Mouse (Mus musculus) mesoderm, embryonic 11.5 days (tissue): ENCODE results near the gene Mta1.
A peak's percentile ranks its signal among the peaks of the same experiment; 100 is the strongest.

Experiments used
- DNase-seq: peaks from one replicate; pipeline ENCODE4 v3.0.0-alpha.2; 2012; ENCODE audit warnings: low read depth, low spot score

Gene Mta1

DNA sequence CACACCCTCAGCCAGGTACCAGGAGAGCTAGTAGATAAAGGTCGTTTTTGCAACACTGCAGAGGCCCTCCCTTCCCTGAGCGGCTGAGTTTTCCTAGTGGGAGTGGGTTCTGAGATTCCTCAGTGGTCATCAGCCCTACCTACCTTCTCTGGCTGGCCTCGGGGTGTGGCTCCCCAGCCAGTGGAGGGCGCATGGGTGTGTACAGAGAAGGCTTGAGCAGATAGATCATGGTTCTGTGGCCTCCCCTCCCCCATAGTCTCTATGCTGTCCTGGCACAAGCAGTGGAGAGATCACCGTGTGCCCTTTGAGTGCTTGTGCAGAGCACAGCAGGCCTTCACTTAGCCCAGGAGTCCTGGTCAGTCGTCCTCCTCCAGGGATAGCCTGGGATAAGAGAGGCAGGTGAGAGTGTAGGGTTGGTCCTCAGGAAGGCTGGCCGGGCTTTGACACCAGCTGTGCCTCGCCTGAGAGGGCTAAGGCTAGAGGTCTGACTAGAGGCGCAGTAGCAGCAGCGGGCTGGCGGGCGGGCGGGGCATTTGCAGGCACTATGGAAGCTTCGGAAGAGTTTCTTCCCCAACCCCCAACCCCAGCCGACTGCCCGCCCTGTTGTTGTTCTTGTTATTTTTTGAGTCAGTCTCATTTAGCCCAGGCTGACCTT is 50.4 kb downstream of the Mta1 start:
- no peak for DNase-seq

DNA sequence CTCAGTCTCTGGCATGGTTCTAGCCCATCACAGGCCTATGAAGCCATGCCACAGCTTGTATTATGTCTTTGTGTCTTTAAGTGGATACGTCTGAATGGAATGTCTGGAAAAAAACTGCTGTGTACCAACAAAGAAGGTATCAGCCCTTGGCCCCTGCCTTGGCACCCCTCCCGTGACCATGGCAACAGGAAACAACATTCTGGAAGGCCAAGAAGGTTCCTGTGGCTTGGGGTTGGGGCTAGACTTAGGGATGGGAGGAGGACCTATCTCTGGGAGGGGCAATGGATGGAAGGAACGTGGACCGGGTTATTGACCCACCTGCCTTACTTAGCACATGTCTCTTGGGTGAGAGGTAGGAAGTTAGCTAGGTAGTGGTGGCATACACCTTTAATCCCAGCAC is 51.3 kb downstream of the Mta1 start:
- no peak for DNase-seq

DNA sequence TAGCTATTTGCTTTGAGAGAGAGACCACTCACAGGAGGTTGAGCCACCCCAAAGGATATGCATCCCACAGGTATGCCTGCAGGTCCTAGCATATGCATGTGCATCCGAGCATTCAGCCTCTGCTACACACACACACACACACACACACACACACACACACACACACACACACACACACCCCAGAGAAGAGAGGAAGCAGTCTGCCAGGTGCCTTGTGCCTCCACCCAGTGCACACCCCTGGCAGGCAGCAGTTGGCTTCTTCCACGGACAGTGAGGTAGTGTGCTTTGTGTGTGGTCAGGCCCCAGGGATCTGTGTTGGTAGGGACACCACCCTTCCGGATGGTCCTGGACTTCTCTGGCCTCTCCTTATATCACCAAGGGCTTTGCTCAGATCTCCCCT is 51.8 kb downstream of the Mta1 start:
- no peak for DNase-seq

DNA sequence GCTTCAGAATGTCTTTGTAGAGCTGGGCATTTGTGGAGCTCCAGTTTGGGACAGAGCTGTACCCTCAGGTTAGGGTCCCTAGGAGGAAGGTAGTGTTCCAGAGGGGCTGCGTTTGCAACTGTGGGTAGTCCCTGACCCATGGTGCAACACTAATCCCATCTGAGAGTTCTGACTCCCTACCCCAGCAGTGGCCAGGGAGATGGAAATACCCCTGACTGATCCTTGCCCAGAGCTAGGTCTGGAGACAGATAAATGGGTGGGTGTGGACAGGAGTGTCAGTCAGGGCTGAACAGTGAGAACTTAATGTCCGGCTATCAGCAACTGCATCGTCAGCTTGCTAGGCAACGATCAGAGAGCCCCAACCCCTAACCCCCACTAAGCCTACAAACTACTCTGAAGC is 52.5 kb downstream of the Mta1 start:
- no peak for DNase-seq

DNA sequence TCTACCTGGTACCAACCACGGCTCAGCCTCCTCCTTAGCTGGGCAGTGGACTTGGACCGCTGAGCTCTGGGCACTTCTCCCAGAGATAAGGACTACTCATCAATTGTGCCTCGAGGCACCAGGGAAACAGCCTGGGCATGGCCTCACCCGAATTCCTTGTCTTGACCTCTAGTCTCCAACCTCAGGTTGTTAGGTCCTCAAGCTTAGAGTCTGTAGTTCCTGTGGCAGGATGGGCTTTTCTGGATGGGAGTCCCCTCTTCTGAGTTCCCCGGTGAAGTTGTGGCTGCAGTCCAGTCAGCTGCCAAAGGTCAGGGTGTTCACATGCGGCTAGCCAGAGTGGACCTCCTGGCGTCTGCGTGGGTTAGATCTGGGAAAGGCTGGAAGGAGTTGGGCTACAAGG is 53.0 kb downstream of the Mta1 start:
- DNase-seq, result no peak

DNA sequence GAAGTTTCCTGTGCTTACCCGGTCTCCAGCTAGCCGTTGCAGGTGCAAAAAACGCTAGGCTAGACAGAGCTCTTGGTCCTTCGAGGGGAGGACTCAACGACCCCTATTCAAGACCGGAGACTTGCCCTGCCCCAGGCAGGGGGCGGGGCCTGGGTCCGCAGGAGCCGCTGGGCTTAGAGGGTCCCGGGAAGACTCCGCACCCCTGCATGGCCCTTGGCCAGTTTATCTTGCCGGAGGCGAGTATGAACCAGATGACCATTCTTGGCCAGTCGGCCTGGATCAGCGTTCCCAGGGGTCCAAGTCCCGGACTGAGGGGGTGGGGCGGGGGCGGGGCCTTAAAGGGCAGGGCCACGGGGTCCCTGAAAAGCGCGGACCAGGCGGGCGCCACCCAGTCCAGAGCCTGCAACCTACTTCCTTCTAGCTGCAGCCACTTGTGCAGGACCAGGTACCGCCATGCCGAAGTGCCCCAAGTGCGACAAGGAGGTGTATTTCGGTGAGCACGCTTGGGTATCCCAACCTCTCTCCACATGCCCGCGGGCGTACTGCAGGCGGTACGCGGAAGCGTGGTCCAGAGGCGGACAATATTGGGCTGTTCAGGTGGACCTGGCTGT is 53.7 kb downstream of the Mta1 start:
- no peak for DNase-seq

DNA sequence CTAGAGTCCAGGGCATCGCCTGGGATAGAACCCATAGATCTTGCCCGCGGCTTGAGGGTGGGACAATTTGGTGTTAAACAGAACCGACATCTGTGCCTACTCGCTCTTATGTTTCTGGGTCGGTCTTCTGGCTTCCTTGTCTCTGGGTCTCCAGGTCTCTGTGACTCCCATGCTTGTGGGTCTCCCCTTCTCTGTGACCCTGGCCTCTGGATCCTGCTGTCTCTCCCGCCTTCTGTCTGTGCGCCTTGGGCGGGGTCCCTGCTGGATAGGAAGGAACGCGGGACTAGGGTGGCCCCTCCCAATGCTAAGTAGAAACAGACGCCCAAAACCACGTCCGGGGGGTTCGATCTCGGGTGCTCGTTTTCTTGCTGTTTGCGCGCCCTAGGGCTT is 54.2 kb downstream of the Mta1 start:
- no peak for DNase-seq

DNA sequence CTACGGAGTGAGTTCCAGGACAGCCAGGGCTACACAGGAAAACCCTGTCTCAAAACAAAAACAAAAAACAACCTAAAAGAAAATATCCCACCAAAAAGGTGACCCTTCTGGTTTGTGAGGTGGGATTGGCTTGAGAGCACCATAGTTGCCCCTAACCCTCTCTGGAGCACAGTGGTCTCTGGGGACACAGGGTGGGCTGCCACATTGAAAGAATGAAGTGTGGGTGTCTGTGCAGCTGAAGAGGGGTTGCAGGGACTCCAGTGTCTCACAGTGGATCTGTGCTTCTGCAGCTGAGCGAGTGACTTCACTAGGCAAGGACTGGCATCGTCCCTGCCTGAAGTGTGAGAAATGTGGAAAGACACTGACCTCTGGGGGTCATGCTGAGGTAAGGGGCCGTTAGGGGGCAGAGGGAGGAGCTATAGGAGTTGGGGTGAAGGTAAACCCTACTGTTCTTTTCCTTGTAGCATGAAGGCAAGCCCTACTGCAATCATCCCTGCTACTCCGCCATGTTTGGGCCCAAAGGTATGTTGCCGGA is 55.0 kb downstream of the Mta1 start:
- no peak for DNase-seq

DNA sequence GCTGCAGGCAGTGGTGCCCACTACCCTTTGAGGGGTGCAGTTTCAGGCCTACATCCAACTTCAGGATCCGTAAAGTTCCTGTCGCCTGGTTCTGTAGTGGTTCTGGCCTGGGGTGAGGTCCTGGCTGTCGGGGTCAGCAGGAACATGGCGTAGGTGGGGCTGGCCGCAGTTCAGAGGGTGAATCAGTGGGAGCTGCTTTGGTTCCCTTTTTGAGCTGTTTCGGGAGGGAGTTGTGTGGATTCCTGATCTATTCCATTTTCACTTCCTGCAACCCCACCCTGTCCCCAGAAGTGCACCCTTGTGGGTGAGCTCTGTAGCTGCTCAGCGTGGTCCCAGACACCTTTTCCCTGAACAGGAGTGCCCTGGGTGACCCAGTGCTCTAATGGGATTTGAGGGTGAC is 55.9 kb downstream of the Mta1 start:
- DNase-seq, result no peak

DNA sequence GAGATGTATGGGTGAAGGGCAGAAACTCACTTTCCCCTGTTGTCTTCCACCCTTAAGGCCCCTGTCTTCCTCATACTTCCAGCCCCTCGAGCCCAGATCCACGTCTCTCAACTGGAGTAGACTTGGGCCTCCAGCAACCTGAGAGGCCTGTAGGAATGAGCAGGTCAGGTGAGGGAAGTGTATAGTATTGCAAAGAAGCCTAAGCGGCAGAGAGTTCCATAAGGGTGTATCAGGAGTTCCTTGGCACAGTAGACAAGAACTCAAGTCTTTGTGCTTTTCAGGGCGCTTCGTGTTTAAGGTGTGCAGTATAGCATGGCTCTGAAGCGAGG is 56.6 kb downstream of the Mta1 start:
- DNase-seq, result no peak

DNA sequence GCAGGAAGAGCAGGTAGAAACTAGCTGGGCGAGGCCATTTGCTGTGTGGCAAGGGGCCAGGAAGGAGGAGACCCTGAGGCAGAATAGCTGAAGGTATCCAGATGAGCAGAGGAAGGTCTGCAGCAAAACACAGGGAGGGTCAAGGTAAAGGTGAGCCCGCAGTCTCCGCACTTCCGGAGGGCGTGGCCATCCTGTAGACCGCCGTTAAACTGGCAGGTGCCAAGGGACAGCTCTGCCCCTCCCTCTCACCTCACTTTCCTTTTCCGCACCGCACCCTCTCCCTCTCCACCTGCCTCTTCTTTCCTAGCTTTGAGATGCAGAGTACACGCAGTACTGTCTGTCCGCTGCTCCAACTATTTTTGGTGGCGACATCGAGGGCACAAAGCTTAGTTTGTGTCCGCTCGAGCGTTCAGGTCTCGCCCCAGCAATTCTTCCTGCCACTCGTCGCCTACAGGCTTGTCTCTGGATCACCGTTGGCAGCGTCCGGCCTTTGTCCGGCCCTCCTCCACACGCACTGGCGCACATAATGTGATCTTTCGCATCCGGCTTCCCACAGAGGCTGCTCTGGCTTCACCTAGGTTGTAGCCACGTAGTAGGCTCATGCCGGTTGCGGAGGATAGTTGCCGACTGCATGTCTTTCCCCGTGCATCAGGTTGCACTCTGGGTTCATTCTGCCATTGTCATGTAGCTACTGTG is 57.1 kb downstream of the Mta1 start:
- DNase-seq, result no peak

DNA sequence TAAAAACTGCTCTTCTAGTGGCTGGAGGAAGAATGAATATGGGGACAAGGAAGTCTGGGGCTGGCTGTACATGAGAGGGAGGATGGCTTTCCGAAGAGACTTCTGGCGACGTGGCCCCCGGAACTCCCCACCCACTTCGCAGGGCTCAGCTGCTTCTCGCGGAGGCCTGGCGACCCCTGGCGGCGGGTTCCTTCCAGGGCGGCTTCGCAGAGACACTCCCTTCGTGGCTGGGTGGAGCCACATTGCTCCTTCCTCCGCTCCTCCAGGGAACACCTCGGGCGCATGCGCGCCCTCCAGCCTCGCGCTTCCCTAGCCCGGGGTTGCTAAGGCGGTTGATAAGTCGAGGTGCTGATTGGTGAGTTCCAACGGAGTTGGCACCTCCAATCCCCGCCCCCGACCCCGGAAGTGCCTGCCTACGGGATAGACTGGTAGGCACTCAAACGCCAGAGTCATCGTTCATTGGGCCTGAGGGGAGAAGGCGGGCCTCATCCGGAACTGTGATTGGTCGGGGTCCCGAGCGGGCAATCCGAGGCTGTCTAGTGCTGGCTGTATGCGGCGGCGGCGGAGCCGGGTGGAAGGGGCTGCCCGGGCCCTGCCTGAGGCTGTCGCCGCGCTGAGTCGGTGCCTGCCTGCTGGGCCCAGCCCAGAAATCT is 57.9 kb downstream of the Mta1 start, which contains the start of gene Tedc1:
TSS of gene Tedc1 (plus strand) at position 535 of the 653 bp plus-strand sequence.
- DNase-seq, result peak; percentile 100

DNA sequence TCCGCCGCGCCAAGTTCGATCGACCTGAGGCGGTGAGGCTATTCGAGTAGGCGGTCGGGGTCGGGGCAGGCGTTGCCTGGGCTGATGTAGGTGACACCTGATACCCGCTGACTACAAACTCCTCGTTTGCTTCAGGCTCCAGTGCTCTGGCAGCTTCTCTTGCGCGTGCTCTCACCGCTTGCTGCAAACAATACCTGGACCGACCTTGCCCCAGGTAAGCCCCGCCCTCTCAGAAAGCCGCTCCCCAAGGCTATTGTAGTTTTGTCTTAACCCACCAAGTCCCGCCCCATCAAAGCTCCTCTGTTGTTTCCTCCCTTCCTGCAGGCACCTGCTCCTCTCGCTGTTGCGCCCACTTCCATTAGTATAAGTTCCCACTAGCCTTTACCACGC is 58.5 kb downstream of the Mta1 start:
- DNase-seq, result no peak

DNA sequence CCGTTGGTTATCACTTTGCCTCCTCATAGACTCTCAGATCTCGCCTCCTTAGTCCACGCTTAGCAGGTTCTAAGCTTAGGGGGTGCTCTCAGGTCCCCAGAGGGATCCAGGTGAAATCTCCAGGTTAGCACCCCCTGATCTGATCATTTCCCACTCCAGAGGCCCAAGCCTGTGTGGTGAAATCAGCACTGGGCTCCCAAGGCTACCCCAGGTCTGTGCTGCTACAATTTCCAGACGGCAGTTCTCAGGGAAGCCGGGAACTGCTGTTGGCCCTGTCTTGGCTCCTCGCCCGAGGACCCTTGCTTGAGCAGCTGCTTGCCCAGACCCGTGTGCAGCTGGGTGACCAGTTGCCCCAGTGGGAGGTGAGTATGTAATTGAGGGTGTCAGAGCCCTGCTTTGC is 58.9 kb downstream of the Mta1 start:
- DNase-seq, result no peak

DNA sequence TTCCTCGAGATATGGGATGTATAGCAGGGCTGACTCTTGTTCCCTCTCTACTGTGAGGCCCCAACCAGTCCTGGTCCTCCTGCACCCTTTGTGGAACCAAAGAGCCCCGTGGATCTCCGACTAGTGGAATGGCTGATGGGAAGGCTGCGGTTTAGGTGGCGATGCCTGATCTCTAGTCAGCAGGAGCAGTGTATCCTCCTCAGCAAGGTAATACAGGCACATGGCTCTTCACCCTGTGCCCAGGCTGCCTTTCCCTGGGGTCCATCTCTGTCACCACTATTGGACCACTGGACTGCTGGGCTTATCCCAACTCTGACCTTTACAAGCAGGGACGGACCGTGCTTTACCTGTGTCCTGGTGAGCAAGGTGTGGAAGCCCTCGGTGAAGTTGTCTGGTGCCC is 59.4 kb downstream of the Mta1 start:
- DNase-seq, result no peak

DNA sequence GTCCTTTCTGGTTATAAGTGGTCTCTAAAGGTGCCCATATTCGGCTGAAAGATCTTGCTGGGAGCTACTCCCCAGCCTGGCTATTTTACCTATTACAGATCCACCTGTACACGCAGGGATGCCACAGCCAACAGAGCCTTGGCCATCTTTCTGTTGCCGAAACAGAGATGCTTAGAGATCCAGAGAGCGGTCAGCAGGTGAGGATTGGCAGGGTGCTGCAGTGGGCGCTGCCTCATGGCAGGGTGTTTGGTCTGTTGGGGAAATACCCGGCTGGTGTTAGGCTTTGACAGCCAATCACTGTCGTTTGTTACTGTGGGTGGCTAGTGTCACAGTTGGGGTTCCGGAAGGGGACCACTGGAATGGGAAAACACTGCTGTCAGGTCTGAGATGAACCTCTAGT is 59.9 kb downstream of the Mta1 start:
- DNase-seq, result no peak

DNA sequence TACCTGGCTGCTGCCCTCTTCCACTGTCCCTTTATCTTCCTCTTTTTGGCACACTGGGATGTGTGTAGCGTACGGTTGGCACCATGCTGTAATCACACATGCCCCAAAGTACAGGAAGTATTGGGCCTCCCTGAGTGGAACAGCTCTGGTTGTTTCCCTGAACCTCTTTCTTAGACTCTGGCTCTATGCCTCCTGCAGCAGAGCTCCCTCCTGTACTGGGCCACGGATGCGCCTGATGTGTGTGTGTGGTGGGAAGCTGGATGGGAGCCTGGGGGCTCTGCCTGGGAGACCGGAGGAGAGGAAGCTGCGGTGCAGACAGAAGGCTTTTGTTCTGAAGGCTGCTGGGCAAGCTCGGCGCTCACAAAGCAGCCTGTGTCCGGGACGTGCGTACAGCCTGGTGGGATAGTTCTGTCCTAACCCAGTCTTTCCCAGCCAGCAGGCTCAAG is 65.5 kb downstream of the Mta1 start:
- DNase-seq, result no peak

DNA sequence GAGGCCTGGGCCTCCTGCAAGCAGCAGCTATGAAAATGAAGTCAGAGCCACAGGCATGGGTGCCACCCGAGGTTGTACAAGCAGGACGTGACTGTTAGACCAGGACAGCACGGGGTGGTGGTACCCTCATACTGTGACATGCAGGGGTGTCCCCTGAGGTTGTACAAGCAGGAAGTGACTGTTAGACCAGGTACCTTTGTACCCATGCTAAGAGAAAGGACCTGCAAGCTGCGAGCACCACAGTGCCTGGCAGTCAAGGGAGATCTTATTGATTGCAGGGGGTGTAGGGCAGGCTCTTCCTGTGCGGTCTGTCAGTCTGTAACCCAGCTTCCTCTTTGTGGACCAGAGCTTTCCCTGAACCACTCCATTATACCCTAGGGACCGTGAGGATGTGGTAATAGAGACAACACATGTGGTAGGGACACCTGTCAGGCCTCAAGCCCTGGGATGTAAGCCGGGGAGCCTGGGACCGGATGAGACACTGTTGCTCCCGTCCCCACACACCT is 70.0 kb downstream of the Mta1 start:
- DNase-seq, result no peak

DNA sequence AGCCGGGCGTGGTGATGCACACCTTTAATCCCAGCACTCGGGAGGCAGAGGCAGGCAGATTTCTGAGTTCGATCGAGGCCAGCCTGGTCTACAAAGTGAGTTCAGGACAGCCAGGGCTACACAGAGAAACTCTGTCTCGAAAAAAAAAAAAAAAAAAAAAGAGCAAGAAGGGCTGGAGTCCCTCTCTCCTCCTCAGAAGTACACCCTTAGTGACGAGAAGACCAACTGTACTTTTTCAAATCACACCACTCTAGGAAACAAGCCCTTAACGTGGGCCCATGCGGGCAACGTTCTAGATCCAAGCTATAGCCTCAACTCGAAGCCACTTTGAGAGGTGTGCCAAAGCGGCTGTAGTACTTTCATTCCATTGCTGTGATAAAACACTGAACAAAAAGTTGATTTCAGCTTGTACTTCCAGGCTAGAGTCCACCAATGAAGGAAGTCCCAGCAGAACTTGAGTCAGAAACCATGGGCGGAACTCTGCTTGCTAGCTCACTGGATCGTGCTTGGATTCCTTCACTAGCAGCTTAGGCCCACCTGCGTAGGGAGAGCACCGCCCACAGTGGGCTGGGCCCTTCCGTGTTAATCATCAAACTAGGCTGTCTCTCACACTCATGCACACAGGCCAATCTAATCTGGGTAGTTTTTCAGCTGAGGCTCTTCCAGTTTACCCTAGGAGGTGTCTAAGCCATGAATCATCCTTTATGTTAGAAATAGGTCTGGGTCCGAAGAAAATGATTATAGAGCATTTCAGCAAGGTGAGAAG is 79.1 kb downstream of the Mta1 start:
- no peak for DNase-seq

DNA sequence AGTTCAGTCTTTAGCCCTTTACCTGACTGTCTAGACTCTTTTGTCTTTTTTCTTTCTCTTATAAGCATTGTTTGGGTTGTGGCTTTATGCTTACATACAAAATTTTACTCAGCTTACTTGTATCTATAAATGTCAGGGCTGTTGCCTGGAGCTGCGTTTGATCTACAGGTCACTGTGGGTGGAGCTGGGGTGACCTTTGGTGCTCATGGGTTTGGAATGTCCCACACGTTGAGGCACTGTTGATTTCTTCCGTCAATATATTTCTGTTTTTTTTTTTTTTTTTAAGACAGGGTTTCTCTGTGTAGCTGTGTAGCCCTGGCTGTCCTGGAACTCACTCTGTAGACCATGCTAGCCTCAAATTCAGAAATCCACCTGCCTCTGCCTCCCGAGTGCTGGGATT is 82.9 kb downstream of the Mta1 start:
- no peak for DNase-seq

DNA sequence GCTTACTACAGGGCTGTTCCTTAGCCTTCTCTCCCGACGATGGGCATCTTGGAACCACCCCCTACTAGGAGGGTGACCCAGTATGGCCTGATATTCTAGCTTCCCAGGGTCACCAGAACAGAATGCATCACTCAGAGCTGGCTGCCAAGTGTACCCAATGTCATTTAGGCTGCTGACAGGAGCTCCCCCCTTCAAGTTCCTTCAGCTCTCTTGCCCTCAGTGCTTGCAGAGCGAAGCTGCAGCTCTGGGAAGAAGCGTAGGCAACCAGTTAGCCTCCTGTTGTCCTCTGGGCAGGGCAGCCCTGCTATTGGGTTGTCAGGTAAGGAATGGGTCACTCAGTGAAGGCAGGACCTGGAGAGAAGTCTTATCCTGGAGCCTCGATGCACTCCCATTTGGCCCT is 86.9 kb downstream of the Mta1 start:
- no peak for DNase-seq
